Mouse (Mus musculus) embryonic facial prominence, embryonic 11.5 days (tissue): ENCODE measurements around the gene Mdc1. TPM values are rescaled to one million over a fixed set of nuclear protein-coding genes. Genes with fewer than 3 reads are reported as not detected.

Experiments used
- ATAC-seq: fragments of 200-750 bp; cut with Nextera tagmentation; replicated peaks from 2 replicates; pipeline ENCODE4 v1.8.0; 2017; ENCODE audit warnings: low read depth; ENCODE audit not compliant: insufficient number of reproducible peaks, low FRiP score, low TSS enrichment
- DNase-seq: peaks from one replicate; pipeline ENCODE4 v3.0.0-alpha.2; 2015; ENCODE audit warnings: low spot score
- H3K27ac ChIP-seq: fragments of 300-500 bp; sonication (generic); replicated peaks from 2 replicates; pipeline ENCODE4 v1.5.1; 2014; ENCODE audit warnings: mild to moderate bottlenecking, low read depth, low read length, control low read depth
- H3K27me3 ChIP-seq: fragments of 300-500 bp; sonication (generic); 2 replicates; pipeline ENCODE4 v1.6.1; 2014; ENCODE audit warnings: mild to moderate bottlenecking, low read length, moderate library complexity, mixed read lengths; ENCODE audit not compliant: control insufficient read depth, insufficient read depth
- H3K36me3 ChIP-seq: fragments of 300-500 bp; sonication (generic); replicated peaks from 2 replicates; pipeline ENCODE4 v1.6.1; 2014; ENCODE audit warnings: low read depth, mild to moderate bottlenecking, low read length, moderate library complexity, mixed read lengths; ENCODE audit not compliant: control insufficient read depth, insufficient read depth
- H3K4me1 ChIP-seq: fragments of 300-500 bp; sonication (generic); 2 replicates; pipeline ENCODE4 v1.6.1; 2014; ENCODE audit warnings: low read length, mixed read lengths; ENCODE audit not compliant: control insufficient read depth, insufficient read depth
- H3K4me2 ChIP-seq: fragments of 300-500 bp; sonication (generic); 2 replicates; pipeline ENCODE4 v1.6.1; 2014; ENCODE audit warnings: low read depth, mild to moderate bottlenecking, control low read depth, low read length, moderate library complexity
- H3K4me3 ChIP-seq: fragments of 300-500 bp; sonication (generic); 2 replicates; pipeline ENCODE4 v1.5.1; 2014; ENCODE audit warnings: low read depth, low read length, control low read depth
- H3K9ac ChIP-seq: fragments of 300-500 bp; sonication (generic); replicated peaks from 2 replicates; pipeline ENCODE4 v1.6.1; 2014; ENCODE audit warnings: mild to moderate bottlenecking, control low read depth, low read length
- H3K9me3 ChIP-seq: fragments of 300-500 bp; sonication (generic); replicated peaks from 2 replicates; pipeline ENCODE4 v1.6.1; 2016; ENCODE audit warnings: mild to moderate bottlenecking, low read length, inconsistent platforms, mixed read lengths; ENCODE audit not compliant: control insufficient read depth
- WGBS: fragments of 180-500 bp; shearing (Covaris S2); extraction: QIAGEN DNeasy Blood & Tissue Kit; methylation state at CpG from one replicate; pipeline ENCODE4 v1.1.7; 2014; 5-methylcytosine and 5-hydroxymethylcytosine counted together
- polyA plus RNA-seq: library from polyadenylated mRNA; unstranded; fragments of >200 nt; fragmentation: Nextera tagmentation; extraction: Ambion mirVana; gene quantifications from 2 replicates; pipeline ENCODE4 v1.2.1, GENCODE M21; 2014

Mdc1 gene
- polyA plus RNA-seq, 1 experiment from 2014 or later, result 23.4 TPM

GRCm38 (mm10) chr17:35868961-35869345 lies 27.6 kb downstream of the Mdc1 start:
- Histone ChIP-seq H3K4me1 (peaks cover 8% of the 10 kb centered on the region; the same call in 1 of the 2 replicates), H3K27ac (peak overlapping the region; percentile 56; the same call in 1 of the 2 replicates)
- DNase-seq, result no peak

GRCm38 (mm10) chr17:35869346-35870067 lies 28.2 kb downstream of the Mdc1 start:
- Histone ChIP-seq H3K9ac (peak overlapping the region; percentile 86), H3K9me3 (no peaks in the 10 kb centered on the region; the same call in 1 of the 2 replicates), H3K36me3 (peaks cover 7% of the 10 kb centered on the region), H3K4me2 (peak overlapping the region; percentile 93), H3K4me1 (peaks cover 8% of the 10 kb centered on the region; the same call in 1 of the 2 replicates), H3K4me3 (peak overlapping the region; percentile 73), H3K27ac (0 out of 2 replicates have a peak overlapping the region, but pooled peaks have one; percentile 5), H3K27me3 (no peaks in the 10 kb centered on the region)
- WGBS, result 2% methylated on average over 7 of the region's 7 CpGs
- peak; percentile 48 for DNase-seq
- 0 out of 2 replicates have a peak, but pooled peaks have one; percentile 1 for ATAC-seq

More at GRCm38 (mm10) chr17:35868961-35869345, 27.6 kb downstream of the Mdc1 start:
- Histone ChIP-seq H3K4me3 (peak overlapping the region; percentile 73), H3K4me2 (peak overlapping the region; percentile 93), H3K36me3 (peaks cover 7% of the 10 kb centered on the region), H3K9me3 (no peaks in the 10 kb centered on the region; the same call in 1 of the 2 replicates), H3K9ac (peak overlapping the region; percentile 86), H3K27me3 (no peaks in the 10 kb centered on the region)
- 4% methylated on average over 7 of the region's 7 CpGs for WGBS
- no peak for ATAC-seq

GRCm38 (mm10) chr17:35870151-35870883 lies 29.0 kb downstream of the Mdc1 start:
- WGBS, result 56% methylated on average over 8 of the region's 9 CpGs
- H3K27ac ChIP-seq, result no peak overlapping the region; the same call in 1 of the 2 replicates

GRCm38 (mm10) chr17:35870884-35871696 lies 29.8 kb downstream of the Mdc1 start:
- Histone ChIP-seq H3K9me3 (no peaks in the 10 kb centered on the region; the same call in 1 of the 2 replicates), H3K36me3 (peaks cover 7% of the 10 kb centered on the region), H3K4me3 (peak overlapping the region; percentile 73; the same call in 1 of the 2 replicates), H3K27ac (no peak overlapping the region), H3K4me2 (peak overlapping the region; percentile 93), H3K4me1 (peaks cover 8% of the 10 kb centered on the region; the same call in 1 of the 2 replicates), H3K27me3 (no peaks in the 10 kb centered on the region), H3K9ac (no peak overlapping the region)
- WGBS, result 83% methylated on average over 8 of the region's 8 CpGs
- DNase-seq, result peak; percentile 46
- no peak for ATAC-seq

More at GRCm38 (mm10) chr17:35870151-35870883, 29.0 kb downstream of the Mdc1 start:
- Histone ChIP-seq H3K27me3 (no peaks in the 10 kb centered on the region), H3K4me1 (peaks cover 8% of the 10 kb centered on the region; the same call in 1 of the 2 replicates), H3K9ac (peak overlapping the region; percentile 86), H3K9me3 (no peaks in the 10 kb centered on the region; the same call in 1 of the 2 replicates), H3K4me3 (peak overlapping the region; percentile 73), H3K36me3 (peaks cover 7% of the 10 kb centered on the region), H3K4me2 (peak overlapping the region; percentile 93)
- DNase-seq (no peak), ATAC-seq (no peak)

- no peak for ATAC-seq
- Histone ChIP-seq H3K9me3 (no peaks in the 10 kb centered on the region; the same call in 1 of the 2 replicates), H3K9ac (no peak overlapping the region), H3K4me2 (no peak overlapping the region), H3K27ac (no peak overlapping the region), H3K36me3 (peaks cover 7% of the 10 kb centered on the region), H3K4me1 (peaks cover 3% of the 10 kb centered on the region; the same call in 1 of the 2 replicates), H3K4me3 (no peak overlapping the region), H3K27me3 (no peaks in the 10 kb centered on the region)
- WGBS, result 32% methylated on average over 21 of the region's 21 CpGs
- DNase-seq, result peak; percentile 86
Observed at GRCm38 (mm10) chr17:35873774-35874519, 32.6 kb downstream of the Mdc1 start.

- H3K36me3 ChIP-seq, result peaks cover 7% of the 10 kb centered on the region
- no peak for ATAC-seq
- WGBS, result 90% methylated on average over 6 of the region's 6 CpGs
Observed at GRCm38 (mm10) chr17:35874721-35875120, 33.4 kb downstream of the Mdc1 start.

More at GRCm38 (mm10) chr17:35874721-35875120, 33.4 kb downstream of the Mdc1 start:
- H3K27ac ChIP-seq, result no peak overlapping the region
- H3K9me3 ChIP-seq, result no peaks in the 10 kb centered on the region; the same call in 1 of the 2 replicates
- no peaks in the 10 kb centered on the region for H3K27me3 ChIP-seq
- no peak overlapping the region for H3K4me3 ChIP-seq
- peaks cover 3% of the 10 kb centered on the region; the same call in 1 of the 2 replicates for H3K4me1 ChIP-seq
- H3K9ac ChIP-seq, result no peak overlapping the region
- no peak overlapping the region for H3K4me2 ChIP-seq
- DNase-seq, result no peak
